Mouse (Mus musculus): ENCODE results near the gene Cap2.

Gene Cap2

DNA sequence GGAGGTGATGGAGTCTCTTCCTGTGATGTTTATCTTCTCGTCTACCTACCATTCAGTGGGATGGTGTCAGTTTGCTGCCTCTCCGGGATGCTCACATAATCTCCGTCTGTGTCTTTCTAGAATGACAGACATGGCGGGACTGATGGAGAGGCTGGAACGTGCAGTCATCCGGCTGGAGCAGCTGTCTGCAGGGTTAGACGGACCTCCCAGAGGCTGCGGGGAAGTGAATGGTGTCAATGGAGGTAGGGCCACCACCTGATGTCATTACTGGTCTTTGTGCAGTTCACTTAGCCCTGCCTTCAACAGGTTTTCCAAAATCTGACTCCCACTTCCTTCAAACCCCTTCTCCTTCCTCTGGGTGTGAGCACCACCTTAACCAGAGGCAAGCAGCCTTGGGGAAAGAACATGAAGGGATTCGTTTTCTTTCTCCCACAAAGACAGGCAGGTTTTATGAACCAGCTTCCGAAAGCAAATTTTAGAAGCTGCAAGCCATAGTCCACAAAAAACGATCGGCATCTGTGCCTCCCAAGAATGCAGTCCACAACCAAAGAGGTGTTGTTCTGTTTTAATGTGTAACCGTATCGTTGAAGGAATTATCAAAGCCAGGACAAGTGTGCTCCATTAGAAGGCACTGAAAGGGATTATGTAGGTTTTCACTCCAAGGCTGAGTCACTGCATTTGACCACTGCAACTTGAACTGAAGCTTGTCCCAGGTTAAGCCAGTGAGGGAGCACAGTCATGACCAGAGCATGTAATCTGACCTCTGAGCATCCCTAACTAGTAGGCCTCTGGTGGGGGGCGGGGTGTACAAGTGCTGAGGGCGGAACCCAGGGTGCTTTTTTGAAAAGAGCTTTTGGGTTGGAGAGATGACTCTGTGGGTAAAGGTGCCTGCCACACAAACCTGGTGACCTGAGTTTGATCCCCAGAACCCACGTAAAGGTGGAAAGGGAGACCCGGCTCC lies 23.9 kb downstream of the Cap2 start:
- DNase-seq (ENCODE audit: low spot score), result no peak

DNA sequence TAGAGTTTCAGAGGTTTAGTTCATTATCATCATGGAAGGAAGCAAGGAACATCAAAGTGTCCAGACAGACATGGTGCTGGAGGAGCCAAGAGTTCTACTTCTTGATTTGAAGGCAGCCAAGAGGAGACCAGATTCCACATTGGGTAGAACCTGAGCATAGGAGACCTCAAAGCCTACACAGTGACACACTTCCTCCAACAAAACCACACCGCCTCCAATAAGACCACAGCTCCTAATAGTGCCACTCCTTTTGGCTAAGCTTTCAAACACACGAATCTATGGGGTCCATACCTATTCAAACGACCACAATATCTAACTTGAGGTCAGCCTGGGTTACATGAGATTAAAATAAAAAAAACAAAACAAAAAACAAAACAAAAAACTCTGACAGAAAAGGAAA lies 25.0 kb downstream of the Cap2 start:
- DNase-seq (ENCODE audit: low spot score), result no peak

DNA sequence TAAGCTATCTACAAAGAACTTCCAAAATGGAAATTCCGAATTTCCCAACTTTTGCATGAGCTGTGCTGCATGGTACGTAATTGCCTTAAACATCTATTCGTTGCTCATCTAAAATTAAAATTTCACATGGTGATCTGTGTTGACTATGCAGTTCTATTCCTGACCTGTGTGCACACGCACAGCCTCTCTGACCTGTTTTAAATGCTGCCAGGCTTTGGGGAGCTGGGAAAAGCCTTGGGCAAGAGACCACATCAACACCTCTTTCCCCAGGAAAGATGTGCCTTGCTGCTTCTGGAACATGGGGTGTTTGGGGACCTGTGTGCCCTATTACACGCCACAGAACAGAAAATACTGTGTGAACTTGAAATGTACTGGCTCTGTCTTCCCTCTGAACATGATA lies 25.7 kb downstream of the Cap2 start:
- DNase-seq (ENCODE audit: low spot score), result no peak

DNA sequence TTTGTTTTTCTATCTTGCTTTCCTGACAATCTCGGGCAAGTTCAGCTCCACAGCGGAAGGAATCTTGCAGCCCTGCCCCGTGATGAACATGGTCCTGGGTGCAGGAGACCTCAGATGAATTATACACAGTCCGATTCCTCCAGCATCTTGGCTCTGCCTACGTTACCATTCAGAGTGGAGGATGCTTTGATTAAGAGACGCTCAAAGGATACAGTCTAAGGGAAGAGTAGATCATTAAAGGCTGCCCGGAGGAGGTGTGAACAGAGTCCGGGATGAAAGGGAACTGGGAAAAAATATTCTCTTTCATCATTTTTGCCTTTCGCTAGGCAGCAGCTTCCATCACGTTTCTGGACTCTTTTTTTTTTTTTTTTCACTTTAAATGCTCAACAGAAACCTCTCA lies 27.4 kb downstream of the Cap2 start:
- DNase-seq (ENCODE audit: low spot score), result no peak

DNA sequence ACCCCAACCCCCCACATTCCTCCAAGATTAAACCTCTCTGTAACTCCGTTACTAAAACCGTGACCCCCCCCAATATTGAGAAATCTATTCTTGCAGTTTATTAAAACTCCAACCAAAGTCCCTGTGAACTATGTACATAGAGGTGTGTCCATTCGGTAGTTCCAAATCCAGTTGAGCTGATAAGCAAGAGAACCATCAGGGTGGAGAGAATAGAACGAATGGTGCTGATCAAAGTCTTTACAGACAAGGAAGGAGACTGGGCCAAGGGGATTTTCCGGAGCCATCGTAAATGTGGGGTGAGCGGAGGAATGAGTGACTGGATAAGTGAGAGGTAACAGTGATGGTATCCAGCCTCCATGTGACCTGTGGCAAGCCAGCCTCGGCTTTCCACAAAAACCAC lies 28.9 kb downstream of the Cap2 start:
- no peak for DNase-seq (ENCODE audit: low spot score)

DNA sequence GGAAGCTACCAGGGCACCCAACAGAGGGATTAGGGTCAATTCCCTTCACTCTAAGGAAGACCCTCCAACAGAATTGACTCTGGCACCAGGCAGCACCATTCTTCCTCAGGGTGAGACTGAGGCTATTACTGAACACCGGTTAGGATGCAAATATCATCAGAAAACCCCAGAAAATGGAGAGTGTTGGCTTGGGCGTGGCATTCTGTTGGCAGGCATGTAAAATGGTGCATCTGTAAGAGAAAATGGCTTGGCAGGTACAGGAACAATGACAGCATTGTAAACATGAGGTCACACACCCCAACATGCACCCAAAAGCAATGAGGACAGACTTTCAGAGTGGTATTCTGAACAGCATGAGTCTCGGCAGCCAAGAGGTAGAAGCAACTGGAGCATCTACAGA lies 30.0 kb downstream of the Cap2 start:
- no peak for DNase-seq (ENCODE audit: low spot score)

DNA sequence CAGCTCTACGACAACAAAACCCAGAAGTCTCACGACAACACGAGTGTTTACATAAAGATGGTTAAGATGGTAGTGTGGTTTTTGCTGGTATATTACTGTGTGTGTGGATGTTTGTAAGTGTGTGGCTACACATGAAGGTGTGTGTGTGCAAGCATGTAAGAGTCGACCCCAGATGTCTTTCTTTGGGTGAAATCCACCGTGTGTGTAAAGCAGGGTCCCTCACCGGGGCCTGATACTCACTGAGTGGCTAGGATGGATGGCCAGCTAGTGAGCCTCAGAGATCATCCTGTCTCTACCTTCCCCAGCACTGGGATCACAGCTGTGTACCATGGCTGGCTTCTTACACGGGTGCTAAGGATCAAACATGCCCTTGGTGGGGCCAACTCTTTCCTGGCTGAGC lies 30.6 kb downstream of the Cap2 start:
- no peak for DNase-seq (ENCODE audit: low spot score)

DNA sequence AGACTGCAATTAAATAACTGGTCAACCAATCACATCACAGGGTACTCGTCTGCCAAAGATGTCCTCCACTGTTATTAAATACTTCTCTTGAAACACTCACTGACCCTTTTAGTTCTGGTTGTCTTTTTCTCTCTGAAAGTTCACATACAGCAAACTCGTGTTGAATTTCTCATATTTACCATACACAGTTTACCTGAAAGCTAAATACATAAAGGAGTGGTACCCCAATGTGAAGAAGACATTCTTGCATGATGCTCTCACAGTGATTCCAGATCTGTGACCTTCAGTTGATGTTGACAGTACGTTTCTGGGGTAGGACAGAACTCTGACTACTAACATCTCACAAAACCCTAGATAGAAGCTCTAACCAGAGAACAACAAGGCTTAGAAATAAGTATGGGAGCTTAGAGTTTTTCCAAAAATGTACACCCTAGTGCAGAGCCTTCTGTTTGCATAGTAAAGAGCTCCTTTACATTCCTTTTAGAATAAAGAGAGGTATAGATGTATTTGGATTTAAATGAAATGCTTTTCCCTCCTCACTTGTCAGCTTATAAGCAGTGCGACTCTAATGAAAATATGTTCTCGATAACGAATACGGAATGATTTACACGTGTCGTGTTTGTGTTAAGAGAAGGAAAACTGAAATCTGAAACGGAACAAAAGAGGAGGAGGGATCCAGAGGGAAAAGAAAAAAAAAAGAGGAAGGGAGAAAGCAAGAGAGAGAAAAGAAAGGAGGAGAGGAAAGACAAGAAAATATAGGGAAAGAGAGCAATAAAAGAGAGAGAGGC lies 31.9 kb downstream of the Cap2 start:
- DNase-seq (ENCODE audit: low spot score), result no peak

GRCm38 (mm10) chr13:46534171-46534968 lies 32.7 kb downstream of the Cap2 start:
- no peak for DNase-seq (ENCODE audit: low spot score)

GRCm38 (mm10) chr13:46534969-46535785 lies 33.5 kb downstream of the Cap2 start:
- no peak for DNase-seq (ENCODE audit: low spot score)

- DNase-seq (ENCODE audit: low spot score), result no peak
Observed at GRCm38 (mm10) chr13:46539284-46539683, 37.6 kb downstream of the Cap2 start.

DNA sequence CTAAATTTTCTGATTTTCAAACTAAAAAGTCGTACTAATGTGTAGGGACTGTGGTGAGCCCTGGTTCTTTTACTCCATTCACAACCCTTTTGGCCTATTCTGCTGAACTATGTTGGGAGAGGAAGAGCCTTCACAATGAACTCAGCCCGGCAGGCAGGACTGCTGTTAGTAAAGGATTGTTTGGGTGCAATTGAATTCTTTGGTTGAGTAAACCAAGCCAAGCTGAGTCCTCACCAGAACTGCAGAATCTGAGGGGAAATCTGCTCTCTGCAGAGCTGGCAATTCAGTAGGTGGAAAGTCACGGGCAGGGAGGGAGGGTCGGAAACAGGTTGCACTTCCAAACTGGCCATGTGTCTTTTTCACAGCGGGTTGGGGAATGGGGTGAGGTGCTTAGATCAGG lies 39.3 kb downstream of the Cap2 start:
- no peak for DNase-seq (ENCODE audit: low spot score)

DNA sequence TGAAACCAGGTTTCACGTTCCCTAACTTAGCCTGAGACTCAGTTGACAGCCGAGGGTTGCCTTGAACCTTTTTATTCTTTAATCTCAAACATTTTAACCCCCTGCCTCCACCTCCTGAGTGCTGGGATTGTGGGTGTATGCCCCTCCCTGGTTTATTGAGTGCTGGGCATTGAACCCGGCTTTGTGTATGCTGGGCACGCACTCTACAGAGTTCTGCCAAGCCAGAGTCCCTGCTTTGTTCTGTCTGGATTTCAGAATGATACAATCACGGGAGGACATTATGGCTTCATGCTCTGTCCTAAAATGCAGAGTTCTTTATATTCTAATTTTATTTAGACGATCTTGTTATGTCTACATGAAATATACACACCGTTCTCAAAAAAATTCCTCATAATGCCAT lies 41.1 kb downstream of the Cap2 start:
- no peak for DNase-seq (ENCODE audit: low spot score)

DNA sequence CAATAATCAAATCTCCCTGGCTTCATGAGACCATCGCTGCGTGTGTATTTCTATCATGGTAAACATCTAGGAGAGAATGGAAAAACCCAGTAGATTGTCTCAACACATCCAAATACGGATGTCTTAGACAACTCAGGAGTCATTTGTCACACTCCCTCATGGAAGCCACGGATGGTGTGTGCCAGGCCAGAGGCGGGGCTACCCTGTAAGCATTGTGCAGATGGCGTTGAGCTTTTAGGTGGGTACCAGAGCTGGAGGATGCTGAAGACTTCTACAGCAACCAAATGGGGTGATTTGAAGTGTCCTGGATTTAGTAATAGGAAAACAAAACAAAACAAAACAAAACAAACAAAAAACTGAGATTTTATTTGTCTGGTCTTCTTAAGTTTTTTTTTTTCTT lies 43.0 kb downstream of the Cap2 start:
- no peak for DNase-seq (ENCODE audit: low spot score)

GRCm38 (mm10) chr13:46545081-46545480 lies 43.4 kb downstream of the Cap2 start:
- no peak for DNase-seq (ENCODE audit: low spot score)

DNA sequence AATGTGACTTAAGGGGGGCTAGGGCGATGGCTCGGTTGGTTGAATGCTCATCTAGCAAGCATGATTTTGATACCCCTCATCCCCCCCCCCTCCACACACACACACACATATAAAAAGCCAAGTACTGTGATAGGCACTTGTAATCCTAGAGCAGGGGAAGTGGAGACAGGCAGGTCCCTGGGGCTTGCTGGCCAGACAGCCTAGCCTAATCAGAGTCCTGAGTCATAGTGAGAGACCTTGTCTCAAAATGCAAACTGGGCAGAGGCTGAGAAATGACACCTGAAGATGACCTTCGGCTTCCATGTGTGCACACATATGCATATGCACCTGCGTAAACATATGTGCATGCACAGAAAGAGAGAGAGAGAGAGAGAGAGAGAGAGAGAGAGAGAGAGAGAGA lies 45.2 kb downstream of the Cap2 start:
- DNase-seq (ENCODE audit: low spot score), result no peak

GRCm38 (mm10) chr13:46547253-46547652 lies 45.6 kb downstream of the Cap2 start:
- no peak for DNase-seq (ENCODE audit: low spot score)

DNA sequence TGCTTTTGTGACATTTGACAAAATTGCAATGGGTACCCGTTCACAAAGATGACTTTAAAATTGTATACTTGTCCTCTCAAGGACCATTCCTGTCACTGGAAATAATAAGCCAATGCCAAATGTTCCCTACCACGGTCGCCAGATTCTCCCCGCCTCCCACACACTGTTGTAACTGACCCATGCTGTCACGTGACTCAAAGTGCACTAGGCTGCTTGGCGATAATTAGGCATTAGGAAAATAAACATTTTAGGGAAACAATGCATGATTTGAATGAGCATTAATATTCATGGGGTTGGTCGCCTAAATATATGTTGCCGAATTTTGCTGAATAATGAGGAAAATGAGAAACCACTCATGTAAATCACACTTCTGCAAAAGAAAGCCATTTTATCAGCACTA lies 46.5 kb downstream of the Cap2 start:
- DNase-seq (ENCODE audit: low spot score), result no peak

DNA sequence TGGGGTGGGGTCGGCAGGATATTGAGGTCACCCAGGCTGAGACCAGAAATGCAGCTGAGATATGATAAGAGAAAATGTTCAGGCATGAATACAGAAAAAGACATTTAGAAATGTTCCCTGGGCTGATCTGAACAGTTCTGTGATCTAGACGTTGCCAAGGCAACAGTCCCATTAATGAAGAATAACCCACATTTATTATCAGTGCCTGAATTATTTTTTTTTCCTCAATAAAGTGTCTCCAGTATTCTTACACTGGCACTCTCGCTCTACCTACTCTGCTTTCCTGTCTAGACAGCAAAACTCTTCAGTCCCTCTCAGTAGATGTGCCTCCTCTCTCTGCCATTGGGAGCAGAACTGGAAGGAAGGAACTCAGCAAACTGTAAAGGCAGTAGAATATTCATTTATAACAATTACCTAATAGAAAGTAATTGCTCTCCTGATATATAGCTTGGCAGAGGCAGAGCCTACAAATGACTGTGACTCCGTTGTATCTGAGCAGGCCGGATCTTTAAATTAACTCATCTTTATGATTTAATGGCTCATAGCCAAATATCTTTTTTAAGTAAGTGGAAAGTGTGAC lies 47.0 kb downstream of the Cap2 start:
- no peak for DNase-seq (ENCODE audit: low spot score)

GRCm38 (mm10) chr13:46550627-46551026 lies 49.0 kb downstream of the Cap2 start:
- no peak for DNase-seq (ENCODE audit: low spot score)

- no peak for DNase-seq (ENCODE audit: low spot score)
Observed at GRCm38 (mm10) chr13:46554736-46555135, 53.1 kb downstream of the Cap2 start.
